9 mouse cellular contexts compared by ENCODE assay signal in genomic region chr5:129782211-129782610, GRCm38 (mm10). TPM values are rescaled to one million over a fixed set of nuclear protein-coding genes. Genes with fewer than 3 reads are reported as not detected.
A peak's percentile ranks its signal among the peaks of the same experiment; 100 is the strongest.
DNase-seq lines count a peak whose midpoint lies in the region; ATAC-seq and TF ChIP-seq lines count a peak whose summit lies in the region.
"Had no signal": no experiment of that assay in that cellular context is flagged by ENCODE, and none has a peak within 500 bp of the region (broad histone marks: within the 10 kb centered on the region; RNA-seq: fewer than 3 reads in every experiment).

No protein-coding gene starts in this region.

- H3K4me3 ChIP-seq in hindbrain, embryonic 14.5 days (replicated peaks; ENCODE audit: low read length) = no peak overlapping the region
- H3K4me3 ChIP-seq in hindbrain, embryonic 13.5 days = no peak overlapping the region
- H3K4me3 ChIP-seq in midbrain, postnatal 0 days (ENCODE audit: low read depth, low read length) = no peak overlapping the region
- no peak overlapping the region for H3K4me3 ChIP-seq in midbrain, embryonic 11.5 days (ENCODE audit: low read depth, low read length)
- no peak overlapping the region for H3K4me3 ChIP-seq in heart, embryonic 12.5 days
- H3K4me3 ChIP-seq: lung, embryonic 15.5 days had no signal

- peaks cover 13% of the 10 kb centered on the region for H3K4me1 ChIP-seq in hindbrain, embryonic 14.5 days (replicated peaks; ENCODE audit: control insufficient read depth, insufficient read depth, low read length)
- H3K4me1 ChIP-seq in hindbrain, embryonic 13.5 days (replicated peaks) = peaks cover 20% of the 10 kb centered on the region
- H3K4me1 ChIP-seq in midbrain, postnatal 0 days (ENCODE audit: insufficient read depth, low read length) = peaks cover 5% of the 10 kb centered on the region
- peaks cover 6% of the 10 kb centered on the region for H3K4me1 ChIP-seq in midbrain, embryonic 11.5 days (ENCODE audit: control insufficient read depth, insufficient read depth, low read length)
- peaks cover 16% of the 10 kb centered on the region; the same call in 1 of the 2 replicates for H3K4me1 ChIP-seq in heart, embryonic 12.5 days (replicated peaks)

- peak; percentile 76 for TF ChIP-seq CTCF in midbrain, postnatal 0 days (IDR thresholded peaks at IDR 0.05)

- no peak overlapping the region for H3K9ac ChIP-seq in hindbrain, embryonic 14.5 days
- H3K9ac ChIP-seq in hindbrain, embryonic 13.5 days = no peak overlapping the region
- H3K9ac ChIP-seq in midbrain, postnatal 0 days (replicated peaks; ENCODE audit: low read length, poor library complexity, severe bottlenecking) = no peak overlapping the region
- H3K9ac ChIP-seq in midbrain, embryonic 11.5 days (ENCODE audit: low read length) = no peak overlapping the region
- H3K9ac ChIP-seq in heart, embryonic 12.5 days = no peak overlapping the region
- H3K9ac ChIP-seq: lung, embryonic 15.5 days had no signal

- H3K36me3 ChIP-seq in hindbrain, embryonic 14.5 days (replicated peaks; ENCODE audit: control insufficient read depth, insufficient read depth) = no peaks in the 10 kb centered on the region
- no peaks in the 10 kb centered on the region for H3K36me3 ChIP-seq in hindbrain, embryonic 13.5 days
- no peaks in the 10 kb centered on the region for H3K36me3 ChIP-seq in midbrain, postnatal 0 days (ENCODE audit: insufficient read depth, low read length)
- H3K36me3 ChIP-seq in midbrain, embryonic 11.5 days (ENCODE audit: control insufficient read depth, insufficient read depth, low read length) = no peaks in the 10 kb centered on the region
- no peaks in the 10 kb centered on the region for H3K36me3 ChIP-seq in splenic B cell, adult 2 months (ENCODE audit: control insufficient read depth, insufficient read depth, low read length, poor library complexity, severe bottlenecking)
- H3K36me3 ChIP-seq in heart, embryonic 12.5 days = no peaks in the 10 kb centered on the region
- H3K36me3 ChIP-seq: lung, embryonic 15.5 days had no signal

- H3K4me2 ChIP-seq in hindbrain, embryonic 14.5 days (replicated peaks) = no peak overlapping the region
- H3K4me2 ChIP-seq in hindbrain, embryonic 13.5 days = no peak overlapping the region
- H3K4me2 ChIP-seq in midbrain, postnatal 0 days (ENCODE audit: low read depth, low read length, poor library complexity, severe bottlenecking) = no peak overlapping the region
- no peak overlapping the region for H3K4me2 ChIP-seq in midbrain, embryonic 11.5 days
- no peak overlapping the region for H3K4me2 ChIP-seq in heart, embryonic 12.5 days
- H3K4me2 ChIP-seq: lung, embryonic 15.5 days had no signal

- peak; percentile 48 for DNase-seq in hindbrain, embryonic 14.5 days (ENCODE audit: low spot score)
- DNase-seq in midbrain, postnatal 0 days (ENCODE audit: low spot score) = peak; percentile 45
- no peak for DNase-seq in midbrain, embryonic 11.5 days (ENCODE audit: low spot score, missing footprints)
- peak; percentile 79 for DNase-seq in adipocyte (ENCODE audit: low spot score)
- DNase-seq in splenic B cell, adult 2 months (ENCODE audit: low read depth, low spot score) = peak; percentile 62
- no peak for DNase-seq in ovary, postnatal 10 days (ENCODE audit: low spot score)

- no peaks in the 10 kb centered on the region for H3K27me3 ChIP-seq in hindbrain, embryonic 14.5 days (ENCODE audit: control insufficient read depth, insufficient read depth, low read length)
- H3K27me3 ChIP-seq in hindbrain, embryonic 13.5 days = no peaks in the 10 kb centered on the region
- H3K27me3 ChIP-seq in midbrain, postnatal 0 days (ENCODE audit: insufficient read depth, low read length) = no peaks in the 10 kb centered on the region
- no peaks in the 10 kb centered on the region for H3K27me3 ChIP-seq in midbrain, embryonic 11.5 days (ENCODE audit: control insufficient read depth, insufficient read depth, low read length)
- H3K27me3 ChIP-seq in splenic B cell, adult 2 months (ENCODE audit: control insufficient read depth, insufficient read depth, low read length, poor library complexity, severe bottlenecking) = no peaks in the 10 kb centered on the region
- no peaks in the 10 kb centered on the region for H3K27me3 ChIP-seq in heart, embryonic 12.5 days (replicated peaks)
- H3K27me3 ChIP-seq: lung, embryonic 15.5 days had no signal

- 65% methylated on average over 3 of the region's 3 CpGs for WGBS in hindbrain, embryonic 14.5 days
- 49% methylated on average over 3 of the region's 3 CpGs for WGBS in hindbrain, embryonic 13.5 days
- 48% methylated on average over 3 of the region's 3 CpGs for WGBS in midbrain, postnatal 0 days
- 43% methylated on average over 3 of the region's 3 CpGs for WGBS in midbrain, embryonic 11.5 days
- WGBS in heart, embryonic 12.5 days = 49% methylated on average over 3 of the region's 3 CpGs

- no peak overlapping the region for H3K27ac ChIP-seq in hindbrain, embryonic 14.5 days
- H3K27ac ChIP-seq in hindbrain, embryonic 13.5 days = no peak overlapping the region
- no peak overlapping the region for H3K27ac ChIP-seq in midbrain, postnatal 0 days (ENCODE audit: low read depth, low read length)
- no peak overlapping the region for H3K27ac ChIP-seq in midbrain, embryonic 11.5 days (ENCODE audit: low read depth, low read length)
- no peak overlapping the region for H3K27ac ChIP-seq in heart, embryonic 12.5 days (ENCODE audit: poor library complexity, severe bottlenecking)
- H3K27ac ChIP-seq: lung, embryonic 15.5 days had no signal

- no peaks in the 10 kb centered on the region for H3K9me3 ChIP-seq in hindbrain, embryonic 14.5 days (ENCODE audit: control insufficient read depth, low read length)
- H3K9me3 ChIP-seq in hindbrain, embryonic 13.5 days = no peaks in the 10 kb centered on the region
- no peaks in the 10 kb centered on the region for H3K9me3 ChIP-seq in midbrain, postnatal 0 days (ENCODE audit: low read length)
- H3K9me3 ChIP-seq in midbrain, embryonic 11.5 days (ENCODE audit: control insufficient read depth, low read length) = no peaks in the 10 kb centered on the region
- H3K9me3 ChIP-seq in heart, embryonic 12.5 days (replicated peaks) = no peaks in the 10 kb centered on the region
- H3K9me3 ChIP-seq: lung, embryonic 15.5 days had no signal

- ATAC-seq in hindbrain, embryonic 14.5 days (ENCODE audit: low FRiP score) = no peak
- no peak for ATAC-seq in hindbrain, embryonic 13.5 days (ENCODE audit: low FRiP score)
- ATAC-seq in midbrain, postnatal 0 days (ENCODE audit: low FRiP score) = no peak
- ATAC-seq in midbrain, embryonic 11.5 days (ENCODE audit: low FRiP score) = no peak
- no peak for ATAC-seq in heart, embryonic 12.5 days (ENCODE audit: insufficient number of reproducible peaks, low FRiP score)

RNA-seq across cellular contexts. Expression of gene Psph, which starts 5.0 kb away (rescaled TPM):
- 31.3 and 33.6 TPM in 2 replicates for polyA plus RNA-seq in hindbrain, embryonic 14.5 days (2014; fragmentation: Nextera tagmentation; extraction: Ambion mirVana)
- 34.3 and 38.5 TPM in 2 replicates for polyA plus RNA-seq in hindbrain, embryonic 13.5 days (2015; fragmentation: Nextera tagmentation; extraction: Ambion mirVana)
- total RNA-seq in midbrain, postnatal 0 days (2014; rRNA removed) = 18.5 and 33.1 TPM in 2 replicates
- 40.3 and 42.0 TPM in 2 replicates for polyA plus RNA-seq in midbrain, postnatal 0 days (2015; fragmentation: Nextera tagmentation; extraction: Ambion mirVana)
- 42.2 and 42.3 TPM in 2 replicates for polyA plus RNA-seq in midbrain, embryonic 11.5 days (2014; fragmentation: Nextera tagmentation; extraction: Ambion mirVana)
- 27.0 and 27.4 TPM in 2 replicates for polyA plus RNA-seq in heart, embryonic 12.5 days (2016; fragmentation: Nextera tagmentation; extraction: Ambion mirVana)

RNA-seq across cellular contexts. Expression of gene Nipsnap2, which starts 57.3 kb away (rescaled TPM):
- polyA plus RNA-seq in hindbrain, embryonic 14.5 days (2014; fragmentation: Nextera tagmentation; extraction: Ambion mirVana) = 83.9 and 89.1 TPM in 2 replicates
- polyA plus RNA-seq in hindbrain, embryonic 13.5 days (2015; fragmentation: Nextera tagmentation; extraction: Ambion mirVana) = 89.1 and 95.3 TPM in 2 replicates
- 66.7 and 79.0 TPM in 2 replicates for total RNA-seq in midbrain, postnatal 0 days (2014; rRNA removed)
- 108 and 109 TPM in 2 replicates for polyA plus RNA-seq in midbrain, postnatal 0 days (2015; fragmentation: Nextera tagmentation; extraction: Ambion mirVana)
- 83.6 and 89.0 TPM in 2 replicates for polyA plus RNA-seq in midbrain, embryonic 11.5 days (2014; fragmentation: Nextera tagmentation; extraction: Ambion mirVana)
- 264 and 276 TPM in 2 replicates for polyA plus RNA-seq in heart, embryonic 12.5 days (2016; fragmentation: Nextera tagmentation; extraction: Ambion mirVana)

Comparison
In these comparisons a context has a peak if more than half of its experiments do, and no peak if none do; other contexts are left out.
1. DNase-seq: peak in hindbrain, embryonic 14.5 days (single experiment), midbrain, postnatal 0 days (single experiment), adipocyte (single experiment) and splenic B cell, adult 2 months (single experiment); none in midbrain, embryonic 11.5 days (single experiment) and ovary, postnatal 10 days (single experiment).